Mouse (Mus musculus) macrophage (primary cell): ENCODE measurements around the gene Cyp2t4. TPM values are rescaled to one million over a fixed set of nuclear protein-coding genes. Genes with fewer than 3 reads are reported as not detected.

Source experiments
- H3K27ac ChIP-seq: fragments of 350-480 bp; formaldehyde crosslinking; 2 replicates; pipeline ENCODE4 v1.9.0; 2021
- H3K36me3 ChIP-seq: fragments of 350-480 bp; formaldehyde crosslinking; 2 replicates; pipeline ENCODE4 v1.9.0; 2021; ENCODE audit errors: inconsistent target
- H3K4me3 ChIP-seq: fragments of 350-480 bp; formaldehyde crosslinking; 2 replicates; pipeline ENCODE4 v1.9.0; 2021; ENCODE audit errors: inconsistent target
- H3K79me2 ChIP-seq: fragments of 350-480 bp; formaldehyde crosslinking; 2 replicates; pipeline ENCODE4 v1.9.0; 2021; ENCODE audit errors: inconsistent target
- WGBS: methylation state at CpG from one replicate; pipeline ENCODE4 v1.1.7; 2026; ENCODE audit warnings: inconsistent platforms; ENCODE audit not compliant: missing documents; 5-methylcytosine and 5-hydroxymethylcytosine counted together
- polyA plus RNA-seq: library from polyadenylated mRNA; stranded (reverse); fragments of 250-400 nt; gene quantifications from 3 replicates; pipeline ENCODE4 v1.2.4, GENCODE M21; 2018; ENCODE audit warnings: inconsistent platforms
- total RNA-seq, 78 experiments: library from RNA; depleted of rRNA; stranded (reverse); fragments of 250-400 nt; gene quantifications; 1 replicate in 9 of 78; 2 replicates in 24 of 78; 3 replicates in 43 of 78; 4 replicates in 2 of 78; pipeline ENCODE4 v1.2.4; 2018; ENCODE audit warnings: inconsistent platforms in 56 of 78

The Cyp2t4 gene
- not detected for total RNA-seq (2018; cell fraction: chromatin; rRNA removed)
- total RNA-seq (2018; cell fraction: cytosol; rRNA removed): not detected
- not detected for total RNA-seq (2018; cell fraction: nucleus; rRNA removed)
- not detected in 3 replicates for polyA plus RNA-seq

DNA sequence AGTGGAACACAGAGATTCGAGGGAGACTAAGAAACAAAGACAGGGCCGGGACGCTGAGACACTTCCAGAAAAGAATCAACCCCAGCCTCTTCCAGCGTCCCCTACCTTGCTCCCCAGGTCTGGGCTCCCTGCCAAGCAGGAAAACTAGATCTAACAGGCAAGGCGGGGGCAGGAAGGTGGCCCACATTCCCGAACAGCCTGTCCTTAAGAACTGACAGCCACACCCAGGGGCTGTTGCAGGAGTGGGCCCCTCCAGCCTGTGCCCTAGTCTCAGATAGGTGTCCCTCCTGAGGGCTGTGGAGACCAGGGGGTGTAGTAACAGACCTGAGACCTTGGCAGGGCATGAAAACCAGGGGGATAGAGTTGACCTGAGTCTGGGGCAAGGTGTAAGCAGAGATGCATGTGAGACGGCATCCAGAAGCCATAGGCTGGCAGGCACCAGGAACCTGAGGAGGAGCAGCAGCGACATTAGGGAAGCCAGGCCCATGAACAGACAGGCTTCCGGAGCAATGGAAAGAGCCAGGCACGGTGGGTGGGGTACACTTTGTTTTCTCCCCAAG lies at the start of gene Cyp2t4:
TSS of gene Cyp2t4 (plus strand) at position 510 of the 560 bp plus-strand sequence.
- Histone ChIP-seq H3K36me3 (peaks cover 8% of the 10 kb centered on the region), H3K4me3 (no peak within 1 kb of the TSS), H3K27ac (no peak within 1 kb of the TSS), H3K79me2 (no peaks in the 10 kb centered on the region)
- 72% methylated on average over 7 of the region's 10 CpGs for WGBS

DNA sequence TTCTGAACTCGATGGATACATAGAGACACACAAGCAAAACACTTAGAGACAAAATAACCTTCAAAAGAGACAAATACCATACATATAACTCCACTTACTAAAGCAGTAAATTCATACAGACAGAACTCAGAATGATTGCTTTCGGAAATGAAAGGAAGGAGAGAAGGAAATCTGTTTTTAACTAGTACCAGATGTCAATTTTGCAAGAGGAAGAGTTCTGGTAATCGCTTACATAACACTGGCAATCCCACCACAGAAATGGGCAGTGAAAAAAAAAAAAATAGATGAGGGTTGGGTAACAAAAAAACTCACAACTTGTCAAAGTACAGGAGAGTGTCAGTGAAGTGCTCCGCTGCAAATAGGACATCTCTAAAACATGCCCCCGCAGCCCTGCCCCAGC lies 48.6 kb upstream of the Cyp2t4 start:
- no peak overlapping the region for H3K27ac ChIP-seq
- no peaks in the 10 kb centered on the region for H3K36me3 ChIP-seq
- H3K79me2 ChIP-seq: no peaks in the 10 kb centered on the region
- no peak overlapping the region for H3K4me3 ChIP-seq
- WGBS: 27% methylated on average over 3 of the region's 5 CpGs

DNA sequence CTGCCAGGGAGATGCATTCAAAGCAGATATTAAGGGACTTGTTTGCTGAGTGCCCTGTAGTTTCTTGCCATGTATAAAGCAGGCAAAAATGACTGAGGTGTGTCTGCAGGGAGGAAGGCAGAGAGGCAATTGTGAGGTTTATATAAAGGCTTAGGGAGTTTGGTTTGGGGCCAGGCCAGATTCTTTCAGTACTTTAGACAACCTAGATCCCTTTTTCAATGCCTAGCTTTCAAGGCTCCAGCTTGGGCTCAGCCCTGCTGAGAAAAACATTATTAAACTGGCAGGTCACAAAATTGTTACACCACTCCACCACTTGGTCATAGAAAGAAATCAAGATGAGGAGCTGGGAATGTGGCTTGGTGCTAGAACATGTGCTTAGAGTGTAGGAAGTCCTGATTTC lies 43.2 kb upstream of the Cyp2t4 start:
- H3K36me3 ChIP-seq: no peaks in the 10 kb centered on the region
- H3K79me2 ChIP-seq: no peaks in the 10 kb centered on the region
- no peak overlapping the region for H3K4me3 ChIP-seq
- no peak overlapping the region for H3K27ac ChIP-seq

DNA sequence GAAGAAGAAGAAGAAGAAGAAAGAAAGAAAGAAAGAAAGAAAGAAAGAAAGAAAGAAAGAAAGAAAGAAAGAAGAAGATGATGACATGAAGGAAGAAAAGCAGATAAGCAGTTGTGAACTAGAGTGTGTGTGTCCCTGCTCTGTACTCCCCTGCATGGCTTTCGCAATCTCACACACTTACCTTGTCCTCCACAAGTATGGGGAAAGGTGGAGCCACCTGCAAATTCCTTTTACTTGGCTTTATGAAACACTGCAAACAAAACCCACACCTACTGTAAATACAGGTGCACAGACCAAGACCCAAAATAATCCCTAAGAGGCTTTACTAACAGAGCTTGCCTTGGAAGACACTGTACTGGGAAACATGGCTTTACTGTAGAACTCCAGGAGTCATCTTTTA lies 42.5 kb upstream of the Cyp2t4 start:
- no peak overlapping the region for H3K27ac ChIP-seq
- 89% methylated on average over 1 of the region's 1 CpGs for WGBS
- no peaks in the 10 kb centered on the region for H3K36me3 ChIP-seq
- no peaks in the 10 kb centered on the region for H3K79me2 ChIP-seq
- H3K4me3 ChIP-seq: no peak overlapping the region

DNA sequence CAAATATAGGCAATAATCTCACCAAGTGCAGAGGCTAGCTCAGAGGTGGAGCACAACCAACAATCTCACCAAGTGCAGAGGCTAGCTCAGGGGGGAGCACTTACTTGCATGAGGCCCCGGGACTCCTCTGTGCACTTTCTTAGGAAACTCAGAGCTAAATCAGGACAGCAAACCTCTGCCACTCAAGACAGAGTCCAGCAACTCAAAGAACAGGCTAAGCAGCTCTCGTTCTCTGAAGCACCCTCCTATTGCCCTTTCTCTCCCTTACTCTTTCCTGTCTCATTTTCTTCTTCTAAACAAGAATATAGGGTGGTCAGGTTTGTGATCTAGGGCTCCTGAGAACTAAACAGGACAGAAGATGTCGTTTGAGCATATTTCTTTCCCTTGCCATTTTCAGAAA lies 41.5 kb upstream of the Cyp2t4 start:
- no peak overlapping the region for H3K27ac ChIP-seq
- H3K4me3 ChIP-seq: no peak overlapping the region
- 69% methylated on average over 3 of the region's 3 CpGs for WGBS

GRCm38 (mm10) chr7:27118033-27118511 lies 35.4 kb upstream of the Cyp2t4 start:
- WGBS: 31% methylated on average over 4 of the region's 4 CpGs
- Histone ChIP-seq H3K27ac (no peak overlapping the region), H3K79me2 (no peaks in the 10 kb centered on the region), H3K36me3 (no peaks in the 10 kb centered on the region), H3K4me3 (no peak overlapping the region)

More for the DNA sequence above, 41.5 kb upstream of the Cyp2t4 start:
- Histone ChIP-seq H3K36me3 (no peaks in the 10 kb centered on the region), H3K79me2 (no peaks in the 10 kb centered on the region)

- Histone ChIP-seq H3K36me3 (no peaks in the 10 kb centered on the region), H3K27ac (no peak within 1 kb of the TSS), H3K79me2 (no peaks in the 10 kb centered on the region), H3K4me3 (no peak within 1 kb of the TSS)
These were observed 33.8 kb upstream of the Cyp2t4 start, which contains the start of gene Cyp2f2 for GRCm38 (mm10) chr7:27119676-27120075. TSS of gene Cyp2f2 (plus strand) at chr7:27119909.

- 81% methylated on average over 5 of the region's 5 CpGs for WGBS
- no peak overlapping the region for H3K4me3 ChIP-seq
- no peaks in the 10 kb centered on the region for H3K79me2 ChIP-seq
- no peak overlapping the region for H3K27ac ChIP-seq
- no peaks in the 10 kb centered on the region for H3K36me3 ChIP-seq
These were observed 29.1 kb upstream of the Cyp2t4 start for GRCm38 (mm10) chr7:27124305-27124832.

DNA sequence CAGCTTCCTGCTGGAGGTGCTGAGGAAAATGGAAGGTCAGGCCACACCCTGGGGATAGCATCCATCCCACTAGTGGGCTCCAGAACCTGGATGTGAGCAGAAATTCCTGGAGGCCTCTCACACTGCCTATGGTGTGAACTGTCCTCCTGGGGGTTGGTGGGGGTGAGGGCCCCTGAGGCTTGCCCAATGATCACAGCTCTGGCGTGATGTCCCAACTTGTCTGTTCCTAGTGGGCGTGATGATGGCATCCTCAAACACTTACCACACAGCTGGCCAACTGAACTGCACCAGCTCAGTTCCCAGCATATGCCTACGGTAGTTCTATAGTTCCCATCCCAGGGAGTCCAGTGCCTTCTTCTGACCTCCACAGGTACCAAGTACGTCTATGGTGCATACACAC lies 28.5 kb upstream of the Cyp2t4 start:
- WGBS: 76% methylated on average over 4 of the region's 4 CpGs
- Histone ChIP-seq H3K4me3 (no peak overlapping the region), H3K79me2 (no peaks in the 10 kb centered on the region), H3K27ac (no peak overlapping the region), H3K36me3 (no peaks in the 10 kb centered on the region)

GRCm38 (mm10) chr7:27128162-27128561 lies 25.4 kb upstream of the Cyp2t4 start:
- 17% methylated on average over 3 of the region's 3 CpGs for WGBS
- Histone ChIP-seq H3K79me2 (no peaks in the 10 kb centered on the region), H3K36me3 (no peaks in the 10 kb centered on the region), H3K4me3 (no peak overlapping the region), H3K27ac (no peak overlapping the region)

DNA sequence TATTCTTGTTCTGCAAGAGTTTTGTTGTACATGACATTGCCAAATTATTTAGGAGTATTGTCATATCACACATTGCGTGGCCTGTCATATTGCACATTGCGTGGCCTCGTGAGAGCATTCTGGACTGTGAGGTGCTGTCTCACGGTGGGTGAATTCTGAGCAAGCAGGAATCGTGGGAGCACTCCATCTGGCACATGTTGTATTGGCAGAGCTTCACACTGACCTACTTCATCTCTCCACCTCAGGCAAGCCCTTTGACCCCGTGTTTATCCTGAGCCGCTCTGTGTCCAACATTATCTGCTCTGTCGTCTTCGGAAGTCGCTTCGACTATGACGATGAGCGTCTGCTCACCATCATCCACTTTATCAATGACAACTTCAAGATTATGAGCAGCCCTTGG lies 24.6 kb upstream of the Cyp2t4 start:
- 86% methylated on average over 13 of the region's 13 CpGs for WGBS

GRCm38 (mm10) chr7:27129811-27130210 lies 23.7 kb upstream of the Cyp2t4 start:
- WGBS: 81% methylated on average over 8 of the region's 12 CpGs
- Histone ChIP-seq H3K79me2 (no peaks in the 10 kb centered on the region), H3K27ac (no peak overlapping the region), H3K36me3 (no peaks in the 10 kb centered on the region), H3K4me3 (no peak overlapping the region)

More for the DNA sequence above, 24.6 kb upstream of the Cyp2t4 start:
- Histone ChIP-seq H3K27ac (no peak overlapping the region), H3K4me3 (no peak overlapping the region), H3K79me2 (no peaks in the 10 kb centered on the region), H3K36me3 (no peaks in the 10 kb centered on the region)

DNA sequence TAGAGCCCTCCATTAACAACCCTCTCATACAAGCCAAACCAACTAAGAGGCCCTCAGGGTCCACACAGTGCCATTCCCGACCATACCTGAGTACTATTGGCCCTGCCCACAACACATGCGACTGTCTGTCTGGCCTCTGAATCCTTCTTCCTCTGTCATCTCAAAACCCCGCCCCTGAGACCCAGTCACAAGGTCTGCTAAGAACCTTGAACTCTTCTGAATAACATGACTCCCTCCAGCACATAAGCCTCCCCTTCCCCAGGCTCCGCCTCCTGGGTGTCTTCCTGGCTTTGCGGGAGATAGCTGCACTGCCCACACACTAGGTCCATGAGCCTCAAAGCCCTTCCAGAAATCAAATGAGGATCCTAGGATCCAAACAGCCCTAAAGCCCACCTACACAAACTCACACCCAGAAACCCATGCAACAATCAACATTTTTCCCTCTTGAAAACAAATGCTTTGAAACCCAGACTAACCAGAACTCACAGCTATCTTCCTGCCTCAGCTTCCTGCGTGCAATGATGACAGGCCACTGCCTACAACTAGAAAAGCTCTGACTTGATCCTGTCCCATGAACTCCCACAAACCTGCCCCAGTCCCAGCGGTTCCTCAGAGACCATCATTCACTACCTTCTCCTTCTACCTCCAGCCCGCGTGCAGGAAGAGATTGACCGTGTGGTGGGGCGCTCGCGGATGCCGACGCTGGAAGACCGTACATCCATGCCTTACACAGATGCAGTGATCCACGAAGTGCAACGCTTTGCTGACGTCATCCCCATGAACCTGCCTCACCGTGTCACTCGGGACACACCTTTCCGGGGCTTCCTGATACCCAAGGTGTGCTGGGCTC lies 22.8 kb upstream of the Cyp2t4 start:
- no peak overlapping the region for H3K4me3 ChIP-seq
- H3K27ac ChIP-seq: no peak overlapping the region
- no peaks in the 10 kb centered on the region for H3K36me3 ChIP-seq
- no peaks in the 10 kb centered on the region for H3K79me2 ChIP-seq
- WGBS: 88% methylated on average over 22 of the region's 22 CpGs

DNA sequence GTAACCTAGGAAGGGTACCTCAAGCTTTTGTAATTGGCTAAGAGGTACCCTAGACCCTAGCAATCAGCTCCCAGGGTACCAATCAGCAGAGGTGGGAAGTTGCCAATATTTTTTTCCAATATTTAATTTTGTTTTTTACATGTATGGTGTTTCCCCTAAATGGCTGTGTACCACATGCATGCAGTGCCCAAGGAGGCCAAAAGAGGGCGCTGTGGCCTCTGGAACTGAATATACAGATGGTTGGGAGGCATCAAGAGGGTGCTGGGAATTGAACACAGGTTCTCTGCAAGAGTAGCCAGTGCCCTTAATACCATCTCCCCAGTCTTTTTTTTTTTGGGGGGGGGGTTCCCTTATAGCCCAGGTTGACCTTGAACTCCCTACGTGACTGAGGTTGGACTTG lies 22.1 kb upstream of the Cyp2t4 start:
- no peak overlapping the region for H3K4me3 ChIP-seq
- H3K27ac ChIP-seq: no peak overlapping the region
- 65% methylated on average over 2 of the region's 2 CpGs for WGBS
- H3K79me2 ChIP-seq: no peaks in the 10 kb centered on the region
- no peaks in the 10 kb centered on the region for H3K36me3 ChIP-seq

DNA sequence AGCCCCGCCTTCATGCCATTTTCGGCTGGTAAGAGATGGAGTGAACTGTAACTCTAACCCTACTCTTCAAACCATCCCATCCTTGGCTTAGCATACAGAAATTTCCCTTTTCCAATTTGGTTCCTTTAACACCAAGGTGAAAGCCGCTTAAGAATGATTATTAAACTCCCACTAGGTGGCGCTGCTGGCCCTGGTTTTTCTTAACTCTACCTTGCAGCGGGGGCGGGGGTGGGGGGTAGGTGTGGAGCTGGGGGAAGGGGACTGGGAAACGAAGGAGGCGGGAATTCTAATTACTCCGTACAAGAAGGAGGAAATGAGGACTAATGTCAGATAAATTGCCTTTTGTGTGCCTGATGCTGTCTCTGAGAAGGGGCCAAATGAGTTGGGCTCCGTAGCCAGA lies 20.9 kb upstream of the Cyp2t4 start:
- WGBS: 13% methylated on average over 10 of the region's 10 CpGs
- Histone ChIP-seq H3K36me3 (no peaks in the 10 kb centered on the region), H3K79me2 (no peaks in the 10 kb centered on the region), H3K27ac (no peak overlapping the region), H3K4me3 (no peak overlapping the region)
